Mouse (Mus musculus) forebrain, embryonic 14.5 days (tissue): ENCODE results near the gene Cnpy1. TPM values are rescaled to one million over a fixed set of nuclear protein-coding genes. Genes with fewer than 3 reads are reported as not detected.

Experiments used
- ATAC-seq: fragments of 200-750 bp; cut with Nextera tagmentation; 2 replicates; pipeline ENCODE4 v1.8.0; 2017; ENCODE audit warnings: mild to moderate bottlenecking, moderate library complexity
- DNase-seq: peaks from one replicate; pipeline ENCODE4 v3.0.0-alpha.2; 2015; ENCODE audit warnings: low spot score
- H3K27ac ChIP-seq: fragments of 300-500 bp; sonication (generic); 2 replicates; pipeline ENCODE4 v1.5.1; 2014; ENCODE audit warnings: low read depth, mild to moderate bottlenecking, control low read depth, low read length, moderate library complexity
- H3K27me3 ChIP-seq: fragments of 300-500 bp; sonication (generic); replicated peaks from 2 replicates; pipeline ENCODE4 v1.6.1; 2014; ENCODE audit warnings: low read length, control low read depth, mixed read lengths; ENCODE audit not compliant: control insufficient read depth, insufficient read depth
- H3K36me3 ChIP-seq: fragments of 300-500 bp; sonication (generic); 2 replicates; pipeline ENCODE4 v1.6.1; 2014; ENCODE audit warnings: low read length, control low read depth; ENCODE audit not compliant: control insufficient read depth, insufficient read depth
- H3K4me1 ChIP-seq: fragments of 300-500 bp; sonication (generic); 2 replicates; pipeline ENCODE4 v1.6.1; 2014; ENCODE audit warnings: antibody characterized with exemption, low read length, control low read depth; ENCODE audit not compliant: control insufficient read depth, insufficient read depth
- H3K4me2 ChIP-seq: fragments of 300-500 bp; sonication (generic); 2 replicates; pipeline ENCODE4 v1.6.1; 2014; ENCODE audit warnings: mild to moderate bottlenecking, control low read depth, low read length
- H3K4me3 ChIP-seq: fragments of 300-500 bp; sonication (generic); 2 replicates; pipeline ENCODE4 v1.5.1; 2014; ENCODE audit warnings: low read depth, low read length, control low read depth
- H3K9ac ChIP-seq: fragments of 300-500 bp; sonication (generic); 2 replicates; pipeline ENCODE4 v1.6.1; 2014; ENCODE audit warnings: mild to moderate bottlenecking, low read length, control low read depth, moderate library complexity
- H3K9me3 ChIP-seq: fragments of 300-500 bp; sonication (generic); replicated peaks from 2 replicates; pipeline ENCODE4 v1.6.1; 2016; ENCODE audit warnings: low read length, control low read depth, mixed read lengths; ENCODE audit not compliant: control insufficient read depth
- WGBS: fragments of 180-500 bp; shearing (Covaris S2); extraction: QIAGEN DNeasy Blood & Tissue Kit; methylation state at CpG from one replicate; pipeline ENCODE4 v1.1.7; 2014; 5-methylcytosine and 5-hydroxymethylcytosine counted together
- polyA plus RNA-seq: library from polyadenylated mRNA; unstranded; fragments of >200 nt; fragmentation: Nextera tagmentation; extraction: Ambion mirVana; gene quantifications from 2 replicates; pipeline ENCODE4 v1.2.1, GENCODE M21; 2014

Gene Cnpy1
- polyA plus RNA-seq, 1 experiment from 2014 or later: 1.1 TPM

GRCm38 (mm10) chr5:28267576-28267975, 22.0 kb upstream of the Cnpy1 start:
- no peak for DNase-seq

GRCm38 (mm10) chr5:28265653-28266052, 20.0 kb upstream of the Cnpy1 start:
- Histone ChIP-seq H3K9me3 (no peaks in the 10 kb centered on the region), H3K27ac (no peak overlapping the region), H3K36me3 (no peaks in the 10 kb centered on the region), H3K27me3 (no peaks in the 10 kb centered on the region), H3K4me3 (no peak overlapping the region), H3K4me1 (no peaks in the 10 kb centered on the region), H3K9ac (no peak overlapping the region), H3K4me2 (no peak overlapping the region)
- DNase-seq (no peak), ATAC-seq (no peak)

More at GRCm38 (mm10) chr5:28267576-28267975, 22.0 kb upstream of the Cnpy1 start:
- Histone ChIP-seq H3K27ac (no peak overlapping the region), H3K4me1 (no peaks in the 10 kb centered on the region), H3K9me3 (no peaks in the 10 kb centered on the region), H3K36me3 (no peaks in the 10 kb centered on the region), H3K4me2 (no peak overlapping the region), H3K4me3 (no peak overlapping the region), H3K27me3 (no peaks in the 10 kb centered on the region), H3K9ac (no peak overlapping the region)
- ATAC-seq: no peak
- 45% methylated on average over 2 of the region's 2 CpGs for WGBS

- no peak overlapping the region for H3K27ac ChIP-seq
- no peaks in the 10 kb centered on the region for H3K4me1 ChIP-seq
- H3K27me3 ChIP-seq: no peaks in the 10 kb centered on the region
- no peak overlapping the region for H3K4me2 ChIP-seq
- ATAC-seq: no peak
- H3K4me3 ChIP-seq: no peak overlapping the region
- H3K36me3 ChIP-seq: no peaks in the 10 kb centered on the region
- no peaks in the 10 kb centered on the region for H3K9me3 ChIP-seq
- no peak for DNase-seq
- 12% methylated on average over 1 of the region's 1 CpGs for WGBS
- H3K9ac ChIP-seq: no peak overlapping the region
Measured at GRCm38 (mm10) chr5:28263852-28264251, 18.2 kb upstream of the Cnpy1 start.

GRCm38 (mm10) chr5:28262070-28262469, 16.5 kb upstream of the Cnpy1 start:
- DNase-seq (no peak), ATAC-seq (no peak)
- no peaks in the 10 kb centered on the region for H3K4me1 ChIP-seq
- no peaks in the 10 kb centered on the region for H3K36me3 ChIP-seq
- no peak overlapping the region for H3K4me3 ChIP-seq
- H3K27me3 ChIP-seq: no peaks in the 10 kb centered on the region
- no peaks in the 10 kb centered on the region for H3K9me3 ChIP-seq
- no peak overlapping the region for H3K9ac ChIP-seq
- 82% methylated on average over 5 of the region's 5 CpGs for WGBS
- H3K27ac ChIP-seq: no peak overlapping the region
- H3K4me2 ChIP-seq: no peak overlapping the region

- H3K27me3 ChIP-seq: no peaks in the 10 kb centered on the region
- ATAC-seq (no peak), DNase-seq (no peak)
- H3K4me2 ChIP-seq: no peak overlapping the region
- no peaks in the 10 kb centered on the region for H3K9me3 ChIP-seq
- H3K9ac ChIP-seq: no peak overlapping the region
- no peak overlapping the region for H3K27ac ChIP-seq
- H3K4me3 ChIP-seq: no peak overlapping the region
- 88% methylated on average over 1 of the region's 1 CpGs for WGBS
- no peaks in the 10 kb centered on the region for H3K36me3 ChIP-seq
- H3K4me1 ChIP-seq: no peaks in the 10 kb centered on the region
Measured at GRCm38 (mm10) chr5:28259939-28260338, 14.3 kb upstream of the Cnpy1 start.

GRCm38 (mm10) chr5:28259385-28259784, 13.8 kb upstream of the Cnpy1 start:
- ATAC-seq (no peak), DNase-seq (no peak)
- Histone ChIP-seq H3K9me3 (no peaks in the 10 kb centered on the region), H3K4me1 (no peaks in the 10 kb centered on the region), H3K4me3 (no peak overlapping the region), H3K27me3 (no peaks in the 10 kb centered on the region), H3K9ac (no peak overlapping the region), H3K4me2 (no peak overlapping the region), H3K36me3 (no peaks in the 10 kb centered on the region), H3K27ac (no peak overlapping the region)
- 64% methylated on average over 1 of the region's 1 CpGs for WGBS

GRCm38 (mm10) chr5:28257816-28258215, 12.2 kb upstream of the Cnpy1 start:
- H3K4me1 ChIP-seq: no peaks in the 10 kb centered on the region
- no peaks in the 10 kb centered on the region for H3K27me3 ChIP-seq
- no peak overlapping the region for H3K27ac ChIP-seq
- ATAC-seq (no peak), DNase-seq (no peak)
- H3K4me2 ChIP-seq: no peak overlapping the region
- WGBS: 64% methylated on average over 4 of the region's 4 CpGs
- no peaks in the 10 kb centered on the region for H3K9me3 ChIP-seq
- H3K9ac ChIP-seq: no peak overlapping the region
- no peaks in the 10 kb centered on the region for H3K36me3 ChIP-seq
- H3K4me3 ChIP-seq: no peak overlapping the region

GRCm38 (mm10) chr5:28252999-28253398, 7.4 kb upstream of the Cnpy1 start:
- no peak overlapping the region for H3K9ac ChIP-seq
- WGBS: 89% methylated on average over 4 of the region's 4 CpGs
- H3K4me1 ChIP-seq: no peaks in the 10 kb centered on the region; the same call in 1 of the 2 replicates
- H3K27ac ChIP-seq: no peak overlapping the region
- no peaks in the 10 kb centered on the region for H3K36me3 ChIP-seq
- no peak overlapping the region for H3K4me2 ChIP-seq
- no peaks in the 10 kb centered on the region for H3K27me3 ChIP-seq
- ATAC-seq (no peak), DNase-seq (no peak)
- H3K4me3 ChIP-seq: no peak overlapping the region
- no peaks in the 10 kb centered on the region for H3K9me3 ChIP-seq

GRCm38 (mm10) chr5:28252260-28252659, 6.7 kb upstream of the Cnpy1 start:
- H3K27ac ChIP-seq: no peak overlapping the region
- ATAC-seq: no peak
- 86% methylated on average over 4 of the region's 4 CpGs for WGBS

More at GRCm38 (mm10) chr5:28252260-28252659, 6.7 kb upstream of the Cnpy1 start:
- Histone ChIP-seq H3K36me3 (no peaks in the 10 kb centered on the region), H3K27me3 (no peaks in the 10 kb centered on the region), H3K9me3 (no peaks in the 10 kb centered on the region), H3K9ac (no peak overlapping the region), H3K4me1 (no peaks in the 10 kb centered on the region; the same call in 1 of the 2 replicates), H3K4me3 (no peak overlapping the region), H3K4me2 (no peak overlapping the region)
- no peak for DNase-seq
